ENCODE assay signal across 22 mouse cellular contexts in the genomic region with DNA sequence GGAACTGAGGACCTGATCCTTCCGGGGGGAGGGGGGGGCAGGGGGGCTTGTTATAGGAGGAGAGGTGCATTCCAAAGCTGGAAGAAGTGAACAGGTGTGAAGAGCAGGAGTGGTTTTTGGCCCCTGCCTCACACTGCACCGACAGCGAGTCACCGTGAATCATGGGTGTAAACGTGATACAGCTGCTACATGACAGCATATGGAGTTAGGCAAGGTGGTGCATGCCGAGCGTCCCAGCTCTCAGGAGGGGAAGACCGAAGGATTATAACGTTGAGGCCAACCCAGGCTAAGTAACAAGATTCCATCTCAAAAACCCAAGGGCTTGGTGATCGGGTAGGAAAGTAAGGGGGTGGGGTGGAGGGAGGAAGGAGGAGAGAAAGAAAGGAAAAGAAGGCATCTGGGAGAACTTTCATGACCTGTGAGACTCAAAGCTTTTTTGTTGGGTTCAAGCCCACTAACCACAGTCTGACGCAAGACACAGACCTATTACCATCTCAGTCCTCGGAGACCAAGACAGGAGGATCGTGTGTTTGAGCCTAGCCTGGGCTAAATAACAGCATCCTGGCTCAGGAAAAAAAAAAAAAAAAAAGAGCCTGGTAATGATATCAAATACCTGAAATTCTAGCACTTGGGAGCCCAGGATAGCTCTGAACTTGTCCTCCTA. TPM values are rescaled to one million over a fixed set of nuclear protein-coding genes. Genes with fewer than 3 reads are reported as not detected.
DNase-seq lines count a peak whose midpoint lies in the region; ATAC-seq and TF ChIP-seq lines count a peak whose summit lies in the region.
"Had no signal": no experiment of that assay in that cellular context is flagged by ENCODE, and none has a peak within 500 bp of the region (broad histone marks: within the 10 kb centered on the region; RNA-seq: fewer than 3 reads in every experiment).

No protein-coding gene starts in this region.

- H3K4me2 ChIP-seq in stomach, embryonic 16.5 days (ENCODE audit: low read depth, low read length), result no peak overlapping the region
- no peak overlapping the region for H3K4me2 ChIP-seq in stomach, postnatal 0 days (replicated peaks; ENCODE audit: low read depth)
- no peak overlapping the region for H3K4me2 ChIP-seq in embryonic facial prominence, embryonic 15.5 days (replicated peaks)
- H3K4me2 ChIP-seq in forebrain, embryonic 15.5 days (replicated peaks), result no peak overlapping the region
- no peak overlapping the region for H3K4me2 ChIP-seq in forebrain, embryonic 14.5 days (ENCODE audit: low read length)
- H3K4me2 ChIP-seq: heart, embryonic 12.5 days; liver, embryonic 12.5 days; lung, embryonic 15.5 days; neural tube, embryonic 12.5 days had no signal

- DNase-seq in heart, adult 11 months, result peak; percentile 93
- DNase-seq in heart, postnatal 14 days, result no peak
- no peak for DNase-seq in stomach, postnatal 0 days (ENCODE audit: low spot score)
- DNase-seq in forebrain, embryonic 14.5 days (ENCODE audit: low spot score), result no peak
- no peak for DNase-seq in frontal cortex, postnatal 10 days (ENCODE audit: low spot score in 2 of 2)
- DNase-seq: adrenal gland, adult 2 months; cerebellum, adult 11 months; cerebellum, postnatal 36 days; kidney, adult 18-20 months; kidney, postnatal 4 days; thymus, postnatal 25 days had no signal

- H3K9ac ChIP-seq in stomach, embryonic 16.5 days (ENCODE audit: low read length), result no peak overlapping the region
- H3K9ac ChIP-seq in stomach, postnatal 0 days (ENCODE audit: low read length), result no peak overlapping the region
- H3K9ac ChIP-seq in embryonic facial prominence, embryonic 15.5 days, result no peak overlapping the region
- H3K9ac ChIP-seq in forebrain, embryonic 15.5 days (replicated peaks), result no peak overlapping the region
- no peak overlapping the region for H3K9ac ChIP-seq in forebrain, embryonic 14.5 days (ENCODE audit: low read length)
- H3K9ac ChIP-seq: liver, embryonic 12.5 days; lung, embryonic 15.5 days; neural tube, embryonic 12.5 days had no signal

- H3K4me1 ChIP-seq in stomach, embryonic 16.5 days (ENCODE audit: control insufficient read depth, insufficient read depth, low read length), result peaks cover 33% of the 10 kb centered on the region
- peaks cover 5% of the 10 kb centered on the region for H3K4me1 ChIP-seq in stomach, postnatal 0 days (replicated peaks; ENCODE audit: control insufficient read depth, insufficient read depth)
- H3K4me1 ChIP-seq in embryonic facial prominence, embryonic 15.5 days, result peaks cover 59% of the 10 kb centered on the region
- H3K4me1 ChIP-seq in forebrain, embryonic 15.5 days, result peaks cover 4% of the 10 kb centered on the region
- no peaks in the 10 kb centered on the region for H3K4me1 ChIP-seq in forebrain, embryonic 14.5 days (ENCODE audit: control insufficient read depth, insufficient read depth, low read length)

- H3K36me3 ChIP-seq in stomach, embryonic 16.5 days (ENCODE audit: control insufficient read depth, insufficient read depth, low read length), result no peaks in the 10 kb centered on the region
- H3K36me3 ChIP-seq in stomach, postnatal 0 days (ENCODE audit: control insufficient read depth, insufficient read depth, low read length), result no peaks in the 10 kb centered on the region
- H3K36me3 ChIP-seq in embryonic facial prominence, embryonic 15.5 days, result no peaks in the 10 kb centered on the region
- no peaks in the 10 kb centered on the region for H3K36me3 ChIP-seq in forebrain, embryonic 15.5 days
- H3K36me3 ChIP-seq in forebrain, embryonic 14.5 days (ENCODE audit: control insufficient read depth, insufficient read depth, low read length), result no peaks in the 10 kb centered on the region
- H3K36me3 ChIP-seq: forebrain, embryonic 10.5 days; G1E; heart, embryonic 12.5 days; hindbrain, embryonic 10.5 days; liver, embryonic 12.5 days; lung, embryonic 15.5 days; neural tube, embryonic 12.5 days had no signal

- H3K9me3 ChIP-seq in stomach, embryonic 16.5 days (replicated peaks; ENCODE audit: control insufficient read depth, low read length), result no peaks in the 10 kb centered on the region
- no peaks in the 10 kb centered on the region for H3K9me3 ChIP-seq in stomach, postnatal 0 days (ENCODE audit: control insufficient read depth, low read length)
- H3K9me3 ChIP-seq in embryonic facial prominence, embryonic 15.5 days (replicated peaks), result no peaks in the 10 kb centered on the region
- no peaks in the 10 kb centered on the region for H3K9me3 ChIP-seq in forebrain, embryonic 15.5 days
- no peaks in the 10 kb centered on the region for H3K9me3 ChIP-seq in forebrain, embryonic 14.5 days (replicated peaks; ENCODE audit: control insufficient read depth, low read length)
- H3K9me3 ChIP-seq: forebrain, embryonic 10.5 days; G1E; heart, embryonic 12.5 days; hindbrain, embryonic 10.5 days; liver, embryonic 12.5 days; lung, embryonic 15.5 days; megakaryocyte, embryonic 14.5 days; neural tube, embryonic 12.5 days had no signal

- ATAC-seq in stomach, embryonic 16.5 days (ENCODE audit: insufficient read depth, low FRiP score), result no peak
- ATAC-seq in stomach, postnatal 0 days (ENCODE audit: low FRiP score, low TSS enrichment), result no peak
- ATAC-seq in embryonic facial prominence, embryonic 15.5 days (ENCODE audit: insufficient number of reproducible peaks, low FRiP score, low TSS enrichment, low read depth), result no peak
- ATAC-seq in forebrain, embryonic 15.5 days (replicated peaks), result no peak
- no peak for ATAC-seq in forebrain, embryonic 14.5 days
- ATAC-seq: liver, embryonic 12.5 days had no signal

- 0 out of 2 replicates have a peak overlapping the region, but pooled peaks have one; percentile 31 for H3K27ac ChIP-seq in stomach, embryonic 16.5 days (ENCODE audit: low read length)
- no peak overlapping the region; the same call in 1 of the 2 replicates for H3K27ac ChIP-seq in stomach, postnatal 0 days (replicated peaks)
- H3K27ac ChIP-seq in embryonic facial prominence, embryonic 15.5 days (replicated peaks), result peak overlapping the region; percentile 53; the same call in 1 of the 2 replicates
- H3K27ac ChIP-seq in forebrain, embryonic 15.5 days (replicated peaks), result no peak overlapping the region
- H3K27ac ChIP-seq in forebrain, embryonic 14.5 days (ENCODE audit: low read depth, low read length), result no peak overlapping the region
- H3K27ac ChIP-seq: forebrain, embryonic 10.5 days; hindbrain, embryonic 10.5 days; liver, embryonic 12.5 days; lung, embryonic 15.5 days; neural tube, embryonic 12.5 days had no signal

- no peak overlapping the region for H3K4me3 ChIP-seq in stomach, embryonic 16.5 days (replicated peaks; ENCODE audit: low read length)
- no peak overlapping the region for H3K4me3 ChIP-seq in stomach, postnatal 0 days (ENCODE audit: low read depth, low read length)
- H3K4me3 ChIP-seq in embryonic facial prominence, embryonic 15.5 days (replicated peaks), result no peak overlapping the region
- no peak overlapping the region for H3K4me3 ChIP-seq in forebrain, embryonic 15.5 days
- no peak overlapping the region for H3K4me3 ChIP-seq in forebrain, embryonic 14.5 days (ENCODE audit: low read depth, low read length)
- H3K4me3 ChIP-seq: forebrain, embryonic 10.5 days; heart, embryonic 12.5 days; hindbrain, embryonic 10.5 days; liver, embryonic 12.5 days; lung, embryonic 15.5 days; megakaryocyte, embryonic 14.5 days; neural tube, embryonic 12.5 days had no signal

- WGBS in stomach, embryonic 16.5 days, result 34% methylated on average over 13 of the region's 13 CpGs
- 39% methylated on average over 13 of the region's 13 CpGs for WGBS in stomach, postnatal 0 days
- WGBS in embryonic facial prominence, embryonic 15.5 days, result 13% methylated on average over 13 of the region's 13 CpGs
- 63% methylated on average over 13 of the region's 13 CpGs for WGBS in forebrain, embryonic 15.5 days
- WGBS in forebrain, embryonic 14.5 days, result 67% methylated on average over 13 of the region's 13 CpGs

- no peaks in the 10 kb centered on the region for H3K27me3 ChIP-seq in stomach, embryonic 16.5 days (ENCODE audit: control insufficient read depth, insufficient read depth, low read length)
- H3K27me3 ChIP-seq in stomach, postnatal 0 days (ENCODE audit: control insufficient read depth, insufficient read depth, low read length), result no peaks in the 10 kb centered on the region
- no peaks in the 10 kb centered on the region for H3K27me3 ChIP-seq in embryonic facial prominence, embryonic 15.5 days
- no peaks in the 10 kb centered on the region for H3K27me3 ChIP-seq in forebrain, embryonic 15.5 days
- H3K27me3 ChIP-seq in forebrain, embryonic 14.5 days (replicated peaks; ENCODE audit: control insufficient read depth, insufficient read depth, low read length), result no peaks in the 10 kb centered on the region
- H3K27me3 ChIP-seq: heart, embryonic 12.5 days; liver, embryonic 12.5 days; lung, embryonic 15.5 days; neural tube, embryonic 12.5 days had no signal

- no peak for TF ChIP-seq CTCF in stomach, postnatal 0 days (IDR thresholded peaks at IDR 0.05; ENCODE audit: low read depth)

- no peak for TF ChIP-seq EP300 in stomach, postnatal 0 days (optimal IDR thresholded peaks at IDR 0.05)

- intact Hi-C loops in heart, postnatal 14 days (cut with DNase I), result loop anchor here (10.0 kb wide), 1 partner anchor 98 kb away; the partner anchor contains the start of gene Ahdc1

RNA-seq across cellular contexts. Expression of gene Wasf2, which starts 18.0 kb away (rescaled TPM):
- 100 to 1,000 TPM; 133 to 135 TPM for total RNA-seq in heart, postnatal 14 days (2021)
- 84.3 and 98.6 TPM in 2 replicates for polyA plus RNA-seq in stomach, embryonic 16.5 days (2015; fragmentation: Nextera tagmentation; extraction: Ambion mirVana)
- 71.4 and 84.2 TPM in 2 replicates for polyA plus RNA-seq in stomach, postnatal 0 days (2015; fragmentation: Nextera tagmentation; extraction: Ambion mirVana)
- 116 and 118 TPM in 2 replicates for polyA plus RNA-seq in embryonic facial prominence, embryonic 15.5 days (2015; fragmentation: Nextera tagmentation; extraction: Ambion mirVana)
- 31.8 and 33.6 TPM in 2 replicates for polyA plus RNA-seq in forebrain, embryonic 15.5 days (2015; fragmentation: Nextera tagmentation; extraction: Ambion mirVana)
- 28.3 and 30.4 TPM in 2 replicates for polyA plus RNA-seq in forebrain, embryonic 14.5 days (2014; fragmentation: Nextera tagmentation; extraction: Ambion mirVana)

Comparison
In these comparisons a context has a peak if more than half of its experiments do, and no peak if none do; other contexts are left out.
1. H3K27ac ChIP-seq: peak in stomach, embryonic 16.5 days (single experiment) and embryonic facial prominence, embryonic 15.5 days (single experiment); none in stomach, postnatal 0 days (single experiment), forebrain, embryonic 15.5 days (single experiment) and forebrain, embryonic 14.5 days (single experiment).